Mouse (Mus musculus) liver, embryonic 15.5 days (tissue): ENCODE results near the gene Gnl3. TPM values are rescaled to one million over a fixed set of nuclear protein-coding genes. Genes with fewer than 3 reads are reported as not detected.

ENCODE experiments used
- ATAC-seq: fragments of 200-750 bp; cut with Nextera tagmentation; 2 replicates; pipeline ENCODE4 v1.8.0; 2017; ENCODE audit warnings: moderate number of reproducible peaks, mild to moderate bottlenecking, moderate library complexity; ENCODE audit not compliant: insufficient read depth
- H3K27ac ChIP-seq: fragments of 300-500 bp; sonication (generic); replicated peaks from 2 replicates; pipeline ENCODE4 v1.5.1; 2015; ENCODE audit warnings: mild to moderate bottlenecking, inconsistent platforms
- H3K27me3 ChIP-seq: fragments of 300-500 bp; sonication (generic); 2 replicates; pipeline ENCODE4 v1.6.1; 2015; ENCODE audit warnings: mild to moderate bottlenecking, inconsistent platforms
- H3K36me3 ChIP-seq: fragments of 300-500 bp; sonication (generic); replicated peaks from 2 replicates; pipeline ENCODE4 v1.6.1; 2015; ENCODE audit warnings: moderate library complexity, mild to moderate bottlenecking, inconsistent platforms
- H3K4me1 ChIP-seq: fragments of 300-500 bp; sonication (generic); replicated peaks from 2 replicates; pipeline ENCODE4 v1.6.1; 2015; ENCODE audit warnings: inconsistent platforms
- H3K4me2 ChIP-seq: fragments of 300-500 bp; sonication (generic); 2 replicates; pipeline ENCODE4 v1.6.1; 2015; ENCODE audit warnings: moderate library complexity, mild to moderate bottlenecking, inconsistent platforms
- H3K4me3 ChIP-seq: fragments of 300-500 bp; sonication (generic); replicated peaks from 2 replicates; pipeline ENCODE4 v1.5.1; 2015; ENCODE audit warnings: mild to moderate bottlenecking, inconsistent platforms
- H3K9ac ChIP-seq: fragments of 300-500 bp; sonication (generic); 2 replicates; pipeline ENCODE4 v1.6.1; 2015; ENCODE audit warnings: moderate library complexity, mild to moderate bottlenecking, inconsistent platforms
- H3K9me3 ChIP-seq: fragments of 300-500 bp; sonication (generic); replicated peaks from 2 replicates; pipeline ENCODE4 v1.6.1; 2016; ENCODE audit warnings: inconsistent platforms
- WGBS: fragments of 180-500 bp; shearing (Covaris S2); methylation state at CpG from one replicate; pipeline ENCODE4 v1.1.7; 2015; ENCODE audit warnings: mixed read lengths; ENCODE audit not compliant: insufficient replicate concordance; 5-methylcytosine and 5-hydroxymethylcytosine counted together
- polyA plus RNA-seq: library from polyadenylated mRNA; unstranded; fragments of >200 nt; fragmentation: Nextera tagmentation; extraction: Ambion mirVana; gene quantifications from 2 replicates; pipeline ENCODE4 v1.2.1, GENCODE M21; 2015

The Gnl3 gene
- polyA plus RNA-seq: 63.6 and 63.9 TPM in 2 replicates

DNA sequence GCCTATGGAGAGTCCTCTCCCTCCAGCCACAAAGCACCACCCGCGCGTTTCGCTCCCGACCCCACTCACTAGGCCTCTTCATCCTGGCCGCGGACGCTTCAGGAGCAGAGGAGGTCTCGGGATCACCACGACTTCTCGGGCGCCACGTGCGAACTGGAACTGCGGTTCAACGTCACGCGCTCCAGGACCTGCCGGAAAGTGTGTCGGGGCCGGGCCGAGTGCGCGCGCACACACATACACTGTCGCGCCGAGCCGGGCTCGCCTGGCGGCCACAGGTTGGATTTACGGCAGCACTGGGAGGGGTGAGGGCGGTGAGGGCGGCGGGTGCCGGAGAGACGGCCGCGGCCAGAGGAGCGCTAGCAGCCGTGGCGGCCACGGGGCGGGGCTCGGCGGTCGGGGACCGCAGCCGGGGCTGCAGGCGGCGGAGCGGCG is at the start of gene Gnl3, which contains the start of gene Pbrm1:
TSS of gene Gnl3 (minus strand) at position 293 of the 432 bp plus-strand sequence.
TSS of gene Pbrm1 (plus strand) at position 279 of the 432 bp plus-strand sequence.
- Histone ChIP-seq H3K9me3 (no peaks in the 10 kb centered on the region), H3K4me1 (peaks cover 59% of the 10 kb centered on the region), H3K27ac (peak within 1 kb of the TSS; percentile 98), H3K4me3 (peak within 1 kb of the TSS; percentile 68), H3K9ac (peak within 1 kb of the TSS; percentile 93), H3K27me3 (no peaks in the 10 kb centered on the region), H3K4me2 (peak within 1 kb of the TSS; percentile 91), H3K36me3 (peaks cover 59% of the 10 kb centered on the region)
- peak; percentile 87 for ATAC-seq
- WGBS: under 1% methylated on average over 53 of the region's 53 CpGs

DNA sequence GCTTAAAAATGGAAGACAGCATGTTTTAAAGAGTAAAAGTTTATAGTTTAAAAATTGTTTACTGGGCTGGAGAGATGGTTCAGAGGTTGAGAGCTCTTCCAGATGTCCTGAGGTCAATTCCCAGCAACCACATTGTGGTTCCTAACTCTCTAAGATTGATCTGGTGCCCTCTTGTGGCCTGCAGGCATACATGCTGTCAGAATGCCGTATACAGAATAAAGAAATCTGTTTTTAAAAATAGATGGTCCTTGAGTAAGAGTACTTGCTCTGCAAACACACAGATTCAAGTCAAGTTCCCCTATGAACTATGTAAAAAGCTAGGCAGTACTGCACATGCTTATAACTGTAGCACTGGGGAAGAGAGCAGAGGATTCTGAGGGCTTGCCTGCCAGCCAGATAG is 43.3 kb upstream of the Gnl3 start:
- Histone ChIP-seq H3K27ac (no peak overlapping the region), H3K9me3 (no peaks in the 10 kb centered on the region), H3K9ac (no peak overlapping the region), H3K4me2 (no peak overlapping the region), H3K27me3 (no peaks in the 10 kb centered on the region), H3K4me3 (no peak overlapping the region), H3K4me1 (no peaks in the 10 kb centered on the region), H3K36me3 (peaks cover 76% of the 10 kb centered on the region)
- 35% methylated on average over 1 of the region's 1 CpGs for WGBS
- ATAC-seq: no peak

DNA sequence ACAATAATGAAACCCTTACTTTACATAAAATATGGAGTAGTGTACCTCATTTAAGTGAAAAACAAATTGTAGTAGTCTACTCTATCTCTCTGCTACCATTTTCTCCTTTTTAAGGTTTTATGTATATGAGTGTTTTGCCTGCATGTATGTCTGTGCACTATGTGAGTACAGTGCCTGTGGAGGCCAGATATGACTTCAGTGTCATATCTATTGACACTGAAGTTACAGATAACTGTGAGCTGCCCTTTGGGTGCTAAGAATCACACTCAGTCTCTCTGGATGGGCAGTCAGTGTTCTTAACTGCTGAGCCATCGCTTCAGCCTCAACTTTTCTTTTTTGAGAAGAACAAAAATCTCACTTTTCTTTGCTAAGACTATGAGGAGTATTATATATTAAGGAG is 26.9 kb upstream of the Gnl3 start:
- Histone ChIP-seq H3K4me1 (peaks cover 24% of the 10 kb centered on the region), H3K27me3 (no peaks in the 10 kb centered on the region), H3K36me3 (peaks cover 67% of the 10 kb centered on the region), H3K27ac (peak overlapping the region; percentile 91), H3K4me3 (no peak overlapping the region), H3K4me2 (peak overlapping the region; percentile 52), H3K9ac (no peak overlapping the region), H3K9me3 (no peaks in the 10 kb centered on the region)
- 26% methylated on average over 1 of the region's 1 CpGs for WGBS
- peak; percentile 100 for ATAC-seq

DNA sequence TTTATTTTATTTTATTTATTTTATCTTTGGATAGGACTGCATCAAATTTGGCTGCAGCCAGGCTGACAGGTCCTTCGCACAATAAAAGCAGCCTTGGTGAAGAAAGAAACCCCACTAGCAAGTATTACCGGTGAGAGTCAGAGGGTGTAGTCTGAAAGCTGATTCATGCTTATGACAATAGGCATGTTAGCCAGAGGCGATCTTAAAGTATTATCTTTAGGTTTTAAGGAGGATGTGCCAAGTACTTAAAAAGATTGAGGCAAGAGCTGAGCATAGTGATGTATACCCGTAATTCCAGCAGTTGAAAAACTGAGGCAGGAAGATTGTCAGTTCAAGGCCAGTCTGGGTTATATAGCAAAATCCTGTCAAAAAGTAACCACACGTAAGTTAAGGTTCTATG is 26.3 kb upstream of the Gnl3 start:
- Histone ChIP-seq H3K9ac (peak overlapping the region; percentile 3; the same call in 1 of the 2 replicates), H3K27ac (peak overlapping the region; percentile 91), H3K27me3 (no peaks in the 10 kb centered on the region), H3K4me1 (peaks cover 24% of the 10 kb centered on the region), H3K36me3 (peaks cover 65% of the 10 kb centered on the region), H3K4me3 (no peak overlapping the region), H3K4me2 (peak overlapping the region; percentile 47), H3K9me3 (no peaks in the 10 kb centered on the region)
- ATAC-seq: peak; percentile 76
- WGBS: 50% methylated on average over 5 of the region's 5 CpGs

DNA sequence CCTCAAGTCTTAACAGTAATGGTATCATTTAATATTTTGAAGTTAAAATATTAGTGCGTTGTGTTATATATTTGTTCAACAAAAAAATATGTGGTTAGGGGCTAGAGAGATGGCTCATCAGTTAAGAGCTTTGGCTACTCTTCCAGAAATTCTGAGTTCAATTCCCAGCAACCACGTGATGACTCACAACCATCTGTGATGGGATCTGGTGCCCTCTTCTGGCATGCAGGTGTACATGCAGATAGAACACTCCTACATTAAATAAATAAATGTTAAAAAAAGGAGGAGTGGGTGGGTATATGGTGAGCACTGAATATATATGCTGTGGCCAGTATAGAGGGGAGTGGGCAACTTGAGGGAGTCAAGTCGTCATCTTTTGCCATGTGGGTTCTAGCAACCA is 6.8 kb upstream of the Gnl3 start:
- 74% methylated on average over 3 of the region's 3 CpGs for WGBS
- no peak for ATAC-seq
- H3K4me1 ChIP-seq: peaks cover 23% of the 10 kb centered on the region
- H3K4me3 ChIP-seq: no peak overlapping the region
- no peak overlapping the region for H3K27ac ChIP-seq
- no peaks in the 10 kb centered on the region for H3K9me3 ChIP-seq
- H3K36me3 ChIP-seq: peaks cover 78% of the 10 kb centered on the region
- no peaks in the 10 kb centered on the region for H3K27me3 ChIP-seq
- H3K4me2 ChIP-seq: no peak overlapping the region
- H3K9ac ChIP-seq: no peak overlapping the region

- no peak overlapping the region for H3K9ac ChIP-seq
- no peaks in the 10 kb centered on the region for H3K9me3 ChIP-seq
- no peak overlapping the region for H3K4me2 ChIP-seq
- peaks cover 55% of the 10 kb centered on the region for H3K36me3 ChIP-seq
- H3K4me3 ChIP-seq: no peak overlapping the region
- ATAC-seq: no peak
- H3K4me1 ChIP-seq: peaks cover 42% of the 10 kb centered on the region
- H3K27ac ChIP-seq: no peak overlapping the region; the same call in 1 of the 2 replicates
- 61% methylated on average over 1 of the region's 1 CpGs for WGBS
- no peaks in the 10 kb centered on the region for H3K27me3 ChIP-seq
These were observed 3.6 kb upstream of the Gnl3 start for GRCm38 (mm10) chr14:31022579-31022978.

DNA sequence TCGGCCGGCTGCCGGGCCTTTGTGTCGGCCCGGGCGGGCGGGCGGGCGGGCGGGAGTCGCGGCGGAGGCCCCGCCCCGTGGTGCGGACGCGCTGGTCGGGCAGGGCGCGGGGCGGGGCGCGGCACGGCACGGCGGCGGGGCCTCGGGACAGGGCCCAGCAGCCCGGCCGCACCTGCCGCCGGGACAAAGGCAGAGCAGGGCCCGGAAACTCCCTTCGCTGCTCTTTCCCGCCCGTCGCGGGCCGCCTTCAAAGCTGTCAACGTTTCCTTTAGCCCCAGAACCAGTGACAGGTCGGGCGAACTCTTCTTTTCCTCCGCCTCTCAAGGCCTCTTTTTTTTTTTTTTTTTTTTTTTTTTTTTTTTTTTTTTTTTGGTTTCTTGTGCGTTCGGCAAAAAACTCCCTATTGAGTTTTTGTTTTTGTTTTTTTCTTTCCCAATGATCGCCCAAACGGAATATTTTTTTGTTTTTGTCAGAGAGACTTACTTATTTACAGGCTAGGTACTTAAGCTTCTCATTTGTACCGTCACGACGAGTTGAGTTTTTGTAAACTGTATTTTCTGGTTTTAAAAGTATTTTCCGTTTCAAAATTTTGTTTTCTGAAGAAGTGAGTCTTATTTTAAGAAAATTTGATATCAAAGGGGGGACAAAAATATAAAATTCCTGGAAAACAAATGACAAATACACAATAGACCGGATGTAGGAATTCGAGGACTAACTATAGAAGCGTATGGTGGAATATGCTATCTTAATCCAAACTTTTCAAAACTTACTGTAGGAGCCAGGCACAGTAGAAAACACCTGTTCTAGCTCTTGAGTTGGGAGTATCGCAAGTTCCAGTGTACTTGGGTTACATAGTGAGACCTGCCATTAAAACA is 616 bp upstream of the Gnl3 start:
- peak overlapping the region; percentile 98 for H3K27ac ChIP-seq
- no peaks in the 10 kb centered on the region for H3K9me3 ChIP-seq
- ATAC-seq: peak; percentile 94
- peak overlapping the region; percentile 91 for H3K4me2 ChIP-seq
- H3K36me3 ChIP-seq: peaks cover 57% of the 10 kb centered on the region
- H3K27me3 ChIP-seq: no peaks in the 10 kb centered on the region
- WGBS: 4% methylated on average over 38 of the region's 56 CpGs
- peaks cover 59% of the 10 kb centered on the region for H3K4me1 ChIP-seq
- peak overlapping the region; percentile 93 for H3K9ac ChIP-seq
- peak overlapping the region; percentile 68 for H3K4me3 ChIP-seq

DNA sequence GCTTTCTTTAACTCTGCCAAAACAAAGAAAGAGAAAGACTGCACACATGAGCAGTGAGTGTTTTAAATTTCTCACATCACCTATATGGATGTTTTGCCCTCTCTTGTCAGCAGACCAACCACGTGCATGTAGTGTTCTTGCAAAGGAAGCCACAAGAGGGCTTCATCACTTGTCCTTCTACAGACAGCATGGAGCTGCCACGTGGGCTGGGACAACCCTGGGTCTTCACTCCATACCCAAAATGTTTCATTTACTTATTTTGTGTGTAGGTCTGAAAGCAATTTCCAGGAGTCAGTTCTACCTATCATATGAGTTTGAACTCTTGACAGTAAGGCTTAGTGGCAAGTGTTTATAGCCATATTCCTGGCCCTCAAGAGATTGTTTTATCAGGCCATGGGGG is 1.1 kb downstream of the Gnl3 start:
- no peak for ATAC-seq
- Histone ChIP-seq H3K4me1 (peaks cover 56% of the 10 kb centered on the region), H3K9me3 (no peaks in the 10 kb centered on the region), H3K4me3 (peak overlapping the region; percentile 68), H3K27ac (peak overlapping the region; percentile 98), H3K36me3 (peaks cover 61% of the 10 kb centered on the region), H3K9ac (peak overlapping the region; percentile 93), H3K4me2 (peak overlapping the region; percentile 91), H3K27me3 (no peaks in the 10 kb centered on the region)
- WGBS: 0% methylated on average over 2 of the region's 2 CpGs

GRCm38 (mm10) chr14:31016063-31016462 is 2.9 kb downstream of the Gnl3 start:
- peak overlapping the region; percentile 91; the same call in 1 of the 2 replicates for H3K4me2 ChIP-seq
- no peak for ATAC-seq
- no peak overlapping the region for H3K4me3 ChIP-seq
- H3K9ac ChIP-seq: no peak overlapping the region
- H3K27me3 ChIP-seq: no peaks in the 10 kb centered on the region
- peaks cover 41% of the 10 kb centered on the region for H3K4me1 ChIP-seq
- peak overlapping the region; percentile 35; the same call in 1 of the 2 replicates for H3K27ac ChIP-seq
- H3K36me3 ChIP-seq: peaks cover 67% of the 10 kb centered on the region
- 10% methylated on average over 1 of the region's 1 CpGs for WGBS
- no peaks in the 10 kb centered on the region for H3K9me3 ChIP-seq

- ATAC-seq: no peak
- no peak overlapping the region for H3K27ac ChIP-seq
- no peak overlapping the region for H3K4me2 ChIP-seq
- peaks cover 88% of the 10 kb centered on the region for H3K36me3 ChIP-seq
- no peak overlapping the region for H3K4me3 ChIP-seq
- 88% methylated on average over 2 of the region's 2 CpGs for WGBS
- H3K9ac ChIP-seq: no peak overlapping the region
- H3K27me3 ChIP-seq: no peaks in the 10 kb centered on the region
- H3K9me3 ChIP-seq: no peaks in the 10 kb centered on the region
- peaks cover 32% of the 10 kb centered on the region for H3K4me1 ChIP-seq
These were observed 5.0 kb downstream of the Gnl3 start for GRCm38 (mm10) chr14:31013928-31014327.

DNA sequence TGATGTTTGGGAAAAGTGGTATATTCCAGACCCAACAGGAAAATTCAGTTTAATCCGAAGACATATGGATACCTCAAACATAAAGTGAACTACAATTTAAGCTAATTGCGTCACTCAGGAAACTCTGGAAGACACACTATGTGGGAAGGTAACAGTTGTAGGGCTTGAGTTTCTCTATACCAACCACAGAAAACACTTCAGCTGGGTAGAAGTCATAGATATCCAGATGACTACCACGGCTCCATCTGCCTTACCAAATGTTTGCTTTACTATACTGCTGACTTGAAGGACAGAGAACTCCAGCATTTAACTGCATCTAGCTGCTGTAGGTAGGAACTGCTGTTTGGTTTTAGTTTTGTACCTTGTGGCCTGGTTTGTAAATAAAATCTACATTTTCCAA is 7.4 kb downstream of the Gnl3 start:
- Histone ChIP-seq H3K4me3 (no peak overlapping the region), H3K4me1 (peaks cover 28% of the 10 kb centered on the region), H3K27me3 (no peaks in the 10 kb centered on the region), H3K36me3 (peaks cover 84% of the 10 kb centered on the region), H3K4me2 (no peak overlapping the region), H3K9ac (no peak overlapping the region), H3K27ac (no peak overlapping the region), H3K9me3 (no peaks in the 10 kb centered on the region)
- no peak for ATAC-seq
- WGBS: 77% methylated on average over 3 of the region's 3 CpGs
